Mouse (Mus musculus): ENCODE results near the gene Sema4c. TPM values are rescaled to one million over a fixed set of nuclear protein-coding genes. Genes with fewer than 3 reads are reported as not detected.

The Sema4c gene
- polyA plus RNA-seq, 1 experiment: not detected

- TF ChIP-seq GATA1 (IDR thresholded peaks at IDR 0.05; ENCODE audit: low read length): no peak
Measured at GRCm38 (mm10) chr1:36568776-36569175, 10.6 kb upstream of the Sema4c start.

DNA sequence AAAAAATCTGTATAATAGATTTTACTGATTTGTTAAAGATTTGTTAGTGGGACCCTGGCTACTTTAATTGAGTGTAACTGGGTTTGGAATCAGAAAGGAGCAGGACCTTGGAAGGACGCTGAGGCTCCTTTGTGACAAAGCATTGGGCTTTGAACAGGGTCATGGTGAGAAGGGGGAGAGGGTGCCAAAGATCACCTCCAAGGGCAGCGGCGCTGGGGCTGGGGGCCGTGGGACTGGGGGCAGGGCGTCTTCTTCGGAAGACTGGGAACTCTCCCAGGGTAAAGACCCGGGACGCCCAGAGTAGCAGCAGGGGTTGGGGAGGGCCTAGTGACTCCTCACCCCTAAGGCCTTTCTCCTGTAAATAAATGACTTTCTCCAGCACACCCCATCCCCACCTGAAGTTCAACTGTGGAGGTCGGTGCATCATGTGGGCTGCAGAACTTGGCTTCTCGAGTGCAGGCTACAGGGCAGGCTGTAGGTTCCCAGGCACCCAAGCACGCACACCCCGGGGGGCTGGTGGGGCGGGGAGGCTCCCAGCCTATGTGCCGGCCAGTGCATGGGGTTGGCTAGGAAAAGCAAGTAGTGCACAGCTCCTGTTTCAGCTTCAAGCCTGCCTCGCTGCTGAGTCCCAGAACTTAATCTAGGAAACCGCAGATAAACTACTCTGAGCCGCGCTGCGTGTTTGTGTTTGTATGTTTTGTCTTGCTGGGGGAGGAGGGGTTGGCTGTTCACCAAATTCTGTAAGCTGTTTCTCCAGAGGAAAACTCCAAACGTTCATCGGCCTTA, 9.9 kb upstream of the Sema4c start:
- no peak for TF ChIP-seq GATA1 (IDR thresholded peaks at IDR 0.05; ENCODE audit: low read length)

GRCm38 (mm10) chr1:36566425-36566824, 8.3 kb upstream of the Sema4c start:
- no peak for TF ChIP-seq GATA1 (IDR thresholded peaks at IDR 0.05; ENCODE audit: low read length)

DNA sequence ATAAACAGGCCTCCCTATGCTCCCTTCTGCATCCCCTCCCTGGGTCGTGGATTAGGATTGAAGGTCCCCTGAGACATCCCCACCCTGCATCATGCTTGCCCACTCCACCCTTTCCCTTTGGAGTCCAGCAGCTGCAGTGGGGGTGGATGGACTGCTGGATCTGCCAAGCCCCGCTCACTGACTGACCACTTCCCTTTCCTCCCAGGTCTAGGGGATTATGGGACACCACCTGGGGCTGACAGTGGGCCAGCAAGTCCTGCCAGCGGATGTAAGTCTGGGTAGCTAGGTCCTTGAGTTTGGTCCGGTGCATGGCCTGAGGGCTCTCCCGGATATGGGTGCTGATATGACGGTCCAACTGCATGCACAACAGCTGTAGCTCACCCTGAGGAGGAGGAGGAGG, 6.0 kb upstream of the Sema4c start:
- TF ChIP-seq GATA1 (IDR thresholded peaks at IDR 0.05; ENCODE audit: low read length): no peak

- no peak for TF ChIP-seq GATA1 (IDR thresholded peaks at IDR 0.05; ENCODE audit: low read length)
Measured at GRCm38 (mm10) chr1:36563632-36564031, 5.5 kb upstream of the Sema4c start.

GRCm38 (mm10) chr1:36563197-36563596, 5.0 kb upstream of the Sema4c start:
- no peak for TF ChIP-seq GATA1 (IDR thresholded peaks at IDR 0.05; ENCODE audit: low read length)

DNA sequence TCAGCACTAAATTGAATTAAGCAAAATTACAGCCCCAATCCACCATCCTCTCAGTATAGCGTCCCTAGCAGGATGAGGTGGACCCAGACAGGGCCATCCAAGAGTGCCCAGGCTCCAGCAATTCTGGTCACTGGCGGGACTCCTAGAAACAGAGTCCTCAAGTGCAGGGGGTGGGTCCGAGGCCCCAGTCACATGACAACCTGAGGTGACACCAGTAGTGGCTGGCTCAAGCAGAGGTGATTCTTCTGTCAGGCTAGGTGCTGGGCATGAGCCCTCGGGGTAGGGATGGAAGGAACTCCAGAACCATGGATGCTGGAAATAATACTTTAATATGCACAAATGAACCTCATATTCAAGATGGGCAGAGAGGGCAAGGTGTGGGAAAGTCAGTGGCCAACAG, 4.2 kb upstream of the Sema4c start:
- no peak for TF ChIP-seq GATA1 (IDR thresholded peaks at IDR 0.05; ENCODE audit: low read length)

DNA sequence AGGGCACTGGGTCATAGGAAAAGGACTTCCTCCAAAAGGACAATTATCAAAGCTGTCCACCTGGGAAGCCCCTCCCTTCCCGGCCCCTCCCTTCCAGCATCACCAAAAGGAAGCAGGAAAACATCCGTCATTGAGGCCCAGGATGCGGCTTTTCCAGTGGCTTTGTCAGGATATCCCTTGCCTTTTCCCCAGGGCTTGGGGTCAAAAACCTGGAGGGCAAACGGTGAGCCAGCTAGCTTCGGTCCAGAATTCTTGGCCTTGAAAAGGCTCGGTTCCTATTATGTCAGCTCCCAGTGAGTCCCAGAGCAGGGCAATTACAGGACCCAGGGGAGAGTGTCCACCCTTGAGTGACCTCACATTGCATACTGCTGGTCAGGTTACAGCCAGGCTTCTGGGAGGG, 2.8 kb upstream of the Sema4c start:
- TF ChIP-seq GATA1 (IDR thresholded peaks at IDR 0.05; ENCODE audit: low read length): no peak

- TF ChIP-seq GATA1 (IDR thresholded peaks at IDR 0.05; ENCODE audit: low read length): no peak
Measured at GRCm38 (mm10) chr1:36559888-36560287, 1.7 kb upstream of the Sema4c start.

- TF ChIP-seq GATA1 (IDR thresholded peaks at IDR 0.05; ENCODE audit: low read length): no peak
Measured at GRCm38 (mm10) chr1:36559256-36559655, 1.1 kb upstream of the Sema4c start.

- TF ChIP-seq GATA1 (IDR thresholded peaks at IDR 0.05; ENCODE audit: low read length): no peak
Measured at GRCm38 (mm10) chr1:36557457-36558011, 615 bp downstream of the Sema4c start.

GRCm38 (mm10) chr1:36556553-36557456, 1.3 kb downstream of the Sema4c start:
- no peak for TF ChIP-seq GATA1 (IDR thresholded peaks at IDR 0.05; ENCODE audit: low read length)

DNA sequence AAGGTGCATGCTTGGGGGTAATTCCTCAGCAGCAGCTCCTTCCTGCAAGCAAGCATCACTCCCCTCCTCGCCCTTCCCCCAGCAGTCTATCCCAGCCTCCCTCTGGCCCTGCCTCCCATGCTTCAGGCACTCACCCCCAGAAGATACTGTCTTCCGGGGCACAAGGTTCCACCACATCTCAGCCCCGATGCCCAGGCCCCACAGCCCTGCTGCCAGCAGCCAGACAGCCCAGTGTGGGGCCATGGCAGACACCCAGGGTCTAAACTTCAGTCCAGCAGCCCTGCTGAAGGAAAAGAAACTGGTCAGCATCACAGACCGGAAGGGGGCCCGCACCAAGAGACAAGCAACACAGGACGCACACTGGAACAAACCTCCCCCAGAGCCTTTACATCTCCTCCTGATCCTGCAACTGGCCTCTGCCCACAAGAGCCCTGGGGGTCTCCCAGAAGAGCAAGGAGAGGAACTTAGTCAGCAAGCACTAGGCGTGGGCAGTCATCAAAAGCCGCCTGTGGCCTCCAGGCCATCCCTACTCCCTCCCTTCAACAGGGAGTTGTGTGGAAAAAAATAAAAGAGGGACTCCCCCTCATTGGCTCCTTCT, 2.3 kb downstream of the Sema4c start:
- TF ChIP-seq GATA1 (IDR thresholded peaks at IDR 0.05; ENCODE audit: low read length): no peak

- no peak for TF ChIP-seq GATA1 (IDR thresholded peaks at IDR 0.05; ENCODE audit: low read length)
Measured at GRCm38 (mm10) chr1:36554633-36555399, 3.3 kb downstream of the Sema4c start.

GRCm38 (mm10) chr1:36552506-36552905, 5.6 kb downstream of the Sema4c start:
- no peak for TF ChIP-seq GATA1 (IDR thresholded peaks at IDR 0.05; ENCODE audit: low read length)

Measured in G1E-ER4 (cell line).